Mouse (Mus musculus): ENCODE measurements around the gene Clk2. TPM values are rescaled to one million over a fixed set of nuclear protein-coding genes. Genes with fewer than 3 reads are reported as not detected.
A peak's percentile ranks its signal among the peaks of the same experiment; 100 is the strongest.
"Not testable (repeated sequence)": the region's sequence is repeated elsewhere in the genome, so short reads cannot be mapped to it uniquely, and the experiment has no call there.

Clk2 gene
- polyA plus RNA-seq, 1 experiment: 67.8 TPM

- 77% methylated on average over 8 of the region's 8 CpGs for WGBS
- DNase-seq: no peak
- H3K4me3 ChIP-seq (replicated peaks; ENCODE audit: extremely low read depth, low read depth, low read length): no peak overlapping the region
- peaks cover 3% of the 10 kb centered on the region; the same call in 1 of the 2 replicates for H3K4me1 ChIP-seq (ENCODE audit: control insufficient read depth, insufficient read depth, low read length)
- no peak for TF ChIP-seq CTCF (IDR thresholded peaks at IDR 0.05; ENCODE audit: insufficient read depth, low read length)
- TF ChIP-seq POLR2A (IDR thresholded peaks at IDR 0.05; ENCODE audit: borderline replicate concordance, extremely low read depth, low read depth, low read length): no peak
These were observed 7.6 kb upstream of the Clk2 start for GRCm38 (mm10) chr3:89156951-89157350.

GRCm38 (mm10) chr3:89158651-89159050 lies 5.9 kb upstream of the Clk2 start:
- Histone ChIP-seq H3K4me3 (replicated peaks; ENCODE audit: extremely low read depth, low read depth, low read length) (no peak overlapping the region), H3K4me1 (ENCODE audit: control insufficient read depth, insufficient read depth, low read length) (peaks cover 3% of the 10 kb centered on the region; the same call in 1 of the 2 replicates)
- no peak for TF ChIP-seq POLR2A (IDR thresholded peaks at IDR 0.05; ENCODE audit: borderline replicate concordance, extremely low read depth, low read depth, low read length)
- no peak for TF ChIP-seq CTCF (IDR thresholded peaks at IDR 0.05; ENCODE audit: insufficient read depth, low read length)
- 16% methylated on average over 7 of the region's 7 CpGs for WGBS
- DNase-seq: no peak

GRCm38 (mm10) chr3:89159211-89159610 lies 5.4 kb upstream of the Clk2 start:
- 2% methylated on average over 13 of the region's 13 CpGs for WGBS
- TF ChIP-seq CTCF (IDR thresholded peaks at IDR 0.05; ENCODE audit: insufficient read depth, low read length) (no peak), POLR2A (IDR thresholded peaks at IDR 0.05; ENCODE audit: borderline replicate concordance, extremely low read depth, low read depth, low read length) (no peak)
- H3K4me1 ChIP-seq (ENCODE audit: control insufficient read depth, insufficient read depth, low read length): peaks cover 6% of the 10 kb centered on the region; the same call in 1 of the 2 replicates
- H3K4me3 ChIP-seq (replicated peaks; ENCODE audit: extremely low read depth, low read depth, low read length): no peak overlapping the region
- peak; percentile 70 for DNase-seq

GRCm38 (mm10) chr3:89159616-89160344 lies 4.8 kb upstream of the Clk2 start, which contains the start of gene Hcn3:
TSS of gene Hcn3 (minus strand) at chr3:89160196.
- WGBS: under 1% methylated on average over 63 of the region's 66 CpGs
- DNase-seq: peak; percentile 40
- Histone ChIP-seq H3K4me1 (ENCODE audit: control insufficient read depth, insufficient read depth, low read length) (peaks cover 6% of the 10 kb centered on the region; the same call in 1 of the 2 replicates), H3K4me3 (replicated peaks; ENCODE audit: extremely low read depth, low read depth, low read length) (peak within 1 kb of the TSS; percentile 42)
- no peak for TF ChIP-seq CTCF (IDR thresholded peaks at IDR 0.05; ENCODE audit: insufficient read depth, low read length)
- TF ChIP-seq POLR2A (IDR thresholded peaks at IDR 0.05; ENCODE audit: borderline replicate concordance, extremely low read depth, low read depth, low read length): no peak

- not testable (repeated sequence) for H3K4me3 ChIP-seq (replicated peaks; ENCODE audit: extremely low read depth, low read depth, low read length); DNase-seq
- H3K4me1 ChIP-seq (ENCODE audit: control insufficient read depth, insufficient read depth, low read length): peaks cover 14% of the 10 kb centered on the region
These were observed 3.4 kb upstream of the Clk2 start for GRCm38 (mm10) chr3:89161207-89161606.

GRCm38 (mm10) chr3:89161786-89162185 lies 2.8 kb upstream of the Clk2 start:
- TF ChIP-seq POLR2A (IDR thresholded peaks at IDR 0.05; ENCODE audit: borderline replicate concordance, extremely low read depth, low read depth, low read length): no peak
- no peak for TF ChIP-seq CTCF (IDR thresholded peaks at IDR 0.05; ENCODE audit: insufficient read depth, low read length)
- WGBS: 71% methylated on average over 4 of the region's 4 CpGs
- Histone ChIP-seq H3K4me3 (replicated peaks; ENCODE audit: extremely low read depth, low read depth, low read length) (no peak overlapping the region), H3K4me1 (ENCODE audit: control insufficient read depth, insufficient read depth, low read length) (peaks cover 16% of the 10 kb centered on the region)
- no peak for DNase-seq

- TF ChIP-seq CTCF (IDR thresholded peaks at IDR 0.05; ENCODE audit: insufficient read depth, low read length) (no peak), POLR2A (IDR thresholded peaks at IDR 0.05; ENCODE audit: borderline replicate concordance, extremely low read depth, low read depth, low read length) (no peak)
- H3K4me3 ChIP-seq (replicated peaks; ENCODE audit: extremely low read depth, low read depth, low read length): no peak overlapping the region
- WGBS: 74% methylated on average over 1 of the region's 1 CpGs
- no peak for DNase-seq
- H3K4me1 ChIP-seq (ENCODE audit: control insufficient read depth, insufficient read depth, low read length): peaks cover 16% of the 10 kb centered on the region
These were observed 1.5 kb upstream of the Clk2 start for GRCm38 (mm10) chr3:89163123-89163522.

GRCm38 (mm10) chr3:89163643-89164245 lies 851 bp upstream of the Clk2 start:
- TF ChIP-seq POLR2A (IDR thresholded peaks at IDR 0.05; ENCODE audit: borderline replicate concordance, extremely low read depth, low read depth, low read length): no peak
- TF ChIP-seq CTCF (IDR thresholded peaks at IDR 0.05; ENCODE audit: insufficient read depth, low read length): no peak
- DNase-seq: no peak
- Histone ChIP-seq H3K4me1 (ENCODE audit: control insufficient read depth, insufficient read depth, low read length) (peaks cover 16% of the 10 kb centered on the region), H3K4me3 (replicated peaks; ENCODE audit: extremely low read depth, low read depth, low read length) (no peak overlapping the region)
- 58% methylated on average over 5 of the region's 5 CpGs for WGBS

GRCm38 (mm10) chr3:89165268-89165870 lies 774 bp downstream of the Clk2 start:
- WGBS: 11% methylated on average over 12 of the region's 12 CpGs
- Histone ChIP-seq H3K4me3 (replicated peaks; ENCODE audit: extremely low read depth, low read depth, low read length) (peak overlapping the region; percentile 97), H3K4me1 (ENCODE audit: control insufficient read depth, insufficient read depth, low read length) (peaks cover 13% of the 10 kb centered on the region; the same call in 1 of the 2 replicates)
- TF ChIP-seq CTCF (IDR thresholded peaks at IDR 0.05; ENCODE audit: insufficient read depth, low read length) (no peak), POLR2A (IDR thresholded peaks at IDR 0.05; ENCODE audit: borderline replicate concordance, extremely low read depth, low read depth, low read length) (no peak)
- DNase-seq: no peak
